Mouse (Mus musculus) lung, embryonic 14.5 days (tissue): ENCODE data around the gene Nln. TPM values are rescaled to one million over a fixed set of nuclear protein-coding genes. Genes with fewer than 3 reads are reported as not detected.

Experiments
- ATAC-seq: fragments of 200-750 bp; cut with Nextera tagmentation; 2 replicates; pipeline ENCODE4 v1.8.0; 2017; ENCODE audit warnings: mild to moderate bottlenecking, moderate TSS enrichment, moderate library complexity; ENCODE audit not compliant: insufficient read depth
- DNase-seq: peaks from one replicate; pipeline ENCODE4 v3.0.0-alpha.2; 2015
- H3K27ac ChIP-seq: fragments of 300-500 bp; sonication (generic); 2 replicates; pipeline ENCODE4 v1.5.1; 2014; ENCODE audit warnings: low read depth, mild to moderate bottlenecking, moderate library complexity
- H3K27me3 ChIP-seq: fragments of 300-500 bp; sonication (generic); 2 replicates; pipeline ENCODE4 v1.6.1; 2014; ENCODE audit warnings: low read length, control low read depth; ENCODE audit not compliant: insufficient read depth
- H3K36me3 ChIP-seq: fragments of 300-500 bp; sonication (generic); 2 replicates; pipeline ENCODE4 v1.6.1; 2014; ENCODE audit warnings: control low read depth; ENCODE audit not compliant: insufficient read depth
- H3K4me1 ChIP-seq: fragments of 300-500 bp; sonication (generic); 2 replicates; pipeline ENCODE4 v1.6.1; 2014; ENCODE audit warnings: antibody characterized with exemption, control low read depth; ENCODE audit not compliant: insufficient read depth
- H3K4me2 ChIP-seq: fragments of 300-500 bp; sonication (generic); 2 replicates; pipeline ENCODE4 v1.6.1; 2014; ENCODE audit warnings: mild to moderate bottlenecking
- H3K4me3 ChIP-seq: fragments of 300-500 bp; sonication (generic); 2 replicates; pipeline ENCODE4 v1.5.1; 2014; ENCODE audit warnings: low read depth, low read length
- H3K9ac ChIP-seq: fragments of 300-500 bp; sonication (generic); 2 replicates; pipeline ENCODE4 v1.6.1; 2014
- H3K9me3 ChIP-seq: fragments of 300-500 bp; sonication (generic); 2 replicates; pipeline ENCODE4 v1.6.1; 2016; ENCODE audit warnings: low read depth, low read length, control low read depth
- CTCF ChIP-seq: IDR thresholded peaks from 2 replicates; pipeline ENCODE4 v1.5.1; 2016; ENCODE audit warnings: antibody characterized with exemption, low read depth
- WGBS: fragments of 180-500 bp; shearing (Covaris S2); extraction: QIAGEN DNeasy Blood & Tissue Kit; methylation state at CpG from one replicate; pipeline ENCODE4 v1.1.7; 2014; 5-methylcytosine and 5-hydroxymethylcytosine counted together
- polyA plus RNA-seq: library from polyadenylated mRNA; unstranded; fragments of >200 nt; fragmentation: Nextera tagmentation; extraction: Ambion mirVana; gene quantifications from 2 replicates; pipeline ENCODE4 v1.2.1, GENCODE M21; 2014

The Nln gene
- polyA plus RNA-seq, 1 experiment from 2014 or later: 24.8 TPM

DNA sequence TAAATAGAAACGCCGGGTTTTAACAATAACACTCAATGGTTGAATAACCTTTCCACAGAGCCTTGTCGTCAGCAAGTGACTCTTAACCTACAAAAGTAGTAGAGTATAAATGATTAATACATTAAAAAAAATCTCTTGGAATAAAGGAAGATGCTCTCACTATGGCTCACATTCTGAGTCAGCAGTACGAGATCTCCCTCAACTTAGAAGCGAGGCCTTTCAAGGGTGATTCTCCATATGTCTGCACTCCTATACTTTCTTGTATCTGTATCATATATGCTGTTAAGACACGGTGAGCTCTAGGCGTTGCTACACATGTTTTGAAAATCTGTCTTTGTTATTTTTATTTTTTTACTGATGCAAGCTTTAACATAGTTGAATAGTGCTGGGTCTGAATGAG, 1.1 kb upstream of the Nln start:
- no peak for DNase-seq
- no peak for ATAC-seq
- no peak for TF ChIP-seq CTCF
- WGBS: 41% methylated on average over 7 of the region's 7 CpGs
- no peaks in the 10 kb centered on the region for H3K27me3 ChIP-seq
- no peaks in the 10 kb centered on the region for H3K9me3 ChIP-seq
- peak overlapping the region; percentile 80 for H3K4me3 ChIP-seq
- H3K4me1 ChIP-seq: no peaks in the 10 kb centered on the region
- no peak overlapping the region for H3K27ac ChIP-seq
- peak overlapping the region; percentile 72 for H3K9ac ChIP-seq
- no peaks in the 10 kb centered on the region for H3K36me3 ChIP-seq
- peak overlapping the region; percentile 82 for H3K4me2 ChIP-seq

DNA sequence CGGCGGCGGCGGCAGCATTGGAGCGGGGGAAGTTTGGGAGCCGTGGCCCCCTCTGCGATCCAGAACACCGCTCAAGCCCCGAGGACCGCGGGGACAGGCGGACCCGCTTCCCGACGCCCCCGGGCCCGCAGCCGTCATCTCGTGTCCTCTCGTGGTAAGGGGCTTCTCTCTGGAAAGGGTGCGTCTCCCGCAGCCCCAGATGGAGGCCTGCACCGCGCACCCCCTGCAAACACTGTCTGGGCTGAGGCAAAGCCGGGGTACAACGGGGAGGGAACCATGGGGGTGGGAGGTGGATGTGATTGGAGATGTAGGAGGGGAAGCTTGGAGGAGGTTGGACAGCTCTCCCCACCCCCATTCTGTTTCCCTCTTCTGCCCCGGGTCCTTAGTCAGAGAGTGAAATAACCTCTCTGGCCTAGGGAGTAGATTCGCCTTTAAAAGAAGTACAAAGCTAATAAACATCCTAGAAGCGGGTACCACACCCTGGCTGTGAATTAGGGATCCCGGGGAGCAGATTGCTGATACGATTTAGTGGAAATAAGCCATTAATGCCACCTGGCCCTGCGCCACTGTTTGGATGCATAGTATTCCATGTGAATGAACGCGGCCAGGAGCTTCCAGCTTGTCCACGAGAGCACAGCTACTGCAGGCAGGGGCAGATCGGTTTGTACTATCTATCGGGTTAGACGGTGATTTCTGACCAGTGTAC, 555 bp upstream of the Nln start:
- no peaks in the 10 kb centered on the region for H3K9me3 ChIP-seq
- WGBS: 1% methylated on average over 37 of the region's 38 CpGs
- ATAC-seq: peak; percentile 84

DNA sequence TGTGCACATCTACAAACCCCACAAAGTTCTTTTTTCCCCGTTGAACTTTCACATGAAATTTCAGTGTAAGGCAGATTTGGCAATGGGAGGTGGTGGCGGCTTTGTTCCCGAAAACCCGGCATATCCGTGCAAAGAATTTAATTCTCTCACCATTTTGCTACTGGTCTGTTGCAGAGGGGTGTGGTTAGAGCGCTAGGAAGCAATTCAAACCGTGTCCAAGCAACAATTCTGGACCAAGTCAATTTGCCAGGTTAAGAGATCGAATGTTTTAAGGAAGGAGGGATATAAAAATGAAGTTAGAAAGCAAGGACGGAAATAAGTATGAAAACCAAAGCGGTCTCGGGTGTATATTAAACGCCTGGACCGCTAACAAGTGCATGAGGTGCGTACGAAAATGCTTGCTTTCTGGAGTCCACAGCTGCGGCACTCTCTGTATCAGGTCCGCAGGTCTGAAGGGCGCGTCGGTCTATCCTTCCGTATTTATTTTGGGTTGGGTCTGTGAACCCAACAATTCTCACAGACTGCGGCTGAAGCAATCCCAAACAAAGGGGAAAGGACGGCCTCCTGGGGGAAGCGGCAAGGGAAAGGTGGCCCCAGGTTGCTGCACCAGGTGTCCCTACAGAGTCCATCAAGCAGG, 645 bp downstream of the Nln start:
- Histone ChIP-seq H3K4me2 (peak overlapping the region; percentile 82), H3K4me3 (peak overlapping the region; percentile 80), H3K9me3 (no peaks in the 10 kb centered on the region), H3K27me3 (no peaks in the 10 kb centered on the region), H3K36me3 (no peaks in the 10 kb centered on the region), H3K9ac (peak overlapping the region; percentile 72), H3K4me1 (no peaks in the 10 kb centered on the region), H3K27ac (peak overlapping the region; percentile 72; the same call in 1 of the 2 replicates)
- ATAC-seq (no peak; the same call in 1 of the 2 replicates), DNase-seq (peak; percentile 48)
- 1% methylated on average over 24 of the region's 24 CpGs for WGBS
- no peak for TF ChIP-seq CTCF

More for the DNA sequence above, 555 bp upstream of the Nln start:
- peak overlapping the region; percentile 80 for H3K4me3 ChIP-seq
- TF ChIP-seq CTCF: no peak
- no peaks in the 10 kb centered on the region for H3K27me3 ChIP-seq
- peak overlapping the region; percentile 72 for H3K9ac ChIP-seq
- H3K4me2 ChIP-seq: peak overlapping the region; percentile 82
- no peaks in the 10 kb centered on the region for H3K36me3 ChIP-seq
- no peaks in the 10 kb centered on the region for H3K4me1 ChIP-seq
- DNase-seq: peak; percentile 71
- no peak overlapping the region for H3K27ac ChIP-seq

DNA sequence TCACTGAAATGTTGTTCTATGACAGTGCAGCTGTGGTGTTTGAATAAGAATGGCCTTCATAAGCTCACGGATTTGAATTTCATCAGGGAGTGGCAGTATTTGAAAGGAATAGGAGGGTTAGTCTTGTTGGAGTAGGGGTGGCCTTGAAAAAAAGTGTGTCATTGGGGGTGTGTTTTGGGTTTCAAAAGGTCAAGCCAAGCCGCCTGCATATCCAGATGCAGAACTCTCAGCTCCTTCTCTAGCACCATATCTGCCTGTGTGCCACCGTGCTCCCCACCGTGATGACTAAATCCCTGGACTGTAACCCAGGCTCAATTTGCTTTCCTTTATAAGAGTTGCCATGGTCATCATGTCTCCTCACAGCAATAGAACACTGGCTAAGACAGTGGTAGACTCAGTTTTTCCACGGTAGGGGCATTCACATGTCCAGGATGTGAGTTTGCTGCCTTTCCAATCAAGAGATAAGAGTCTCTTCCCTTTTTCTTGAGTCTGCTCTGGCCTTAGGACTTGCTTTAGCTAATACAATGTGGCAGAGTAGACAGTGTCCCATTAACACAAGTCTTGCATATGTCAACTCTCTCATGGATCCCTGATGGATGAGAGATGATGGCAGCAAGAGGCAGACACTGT, 7.7 kb downstream of the Nln start:
- Histone ChIP-seq H3K9me3 (no peaks in the 10 kb centered on the region), H3K9ac (no peak overlapping the region), H3K36me3 (no peaks in the 10 kb centered on the region), H3K4me3 (no peak overlapping the region), H3K27ac (no peak overlapping the region), H3K27me3 (no peaks in the 10 kb centered on the region), H3K4me2 (no peak overlapping the region), H3K4me1 (peaks cover 5% of the 10 kb centered on the region)
- 84% methylated on average over 5 of the region's 5 CpGs for WGBS
- no peak for TF ChIP-seq CTCF
- DNase-seq: no peak
- no peak for ATAC-seq

DNA sequence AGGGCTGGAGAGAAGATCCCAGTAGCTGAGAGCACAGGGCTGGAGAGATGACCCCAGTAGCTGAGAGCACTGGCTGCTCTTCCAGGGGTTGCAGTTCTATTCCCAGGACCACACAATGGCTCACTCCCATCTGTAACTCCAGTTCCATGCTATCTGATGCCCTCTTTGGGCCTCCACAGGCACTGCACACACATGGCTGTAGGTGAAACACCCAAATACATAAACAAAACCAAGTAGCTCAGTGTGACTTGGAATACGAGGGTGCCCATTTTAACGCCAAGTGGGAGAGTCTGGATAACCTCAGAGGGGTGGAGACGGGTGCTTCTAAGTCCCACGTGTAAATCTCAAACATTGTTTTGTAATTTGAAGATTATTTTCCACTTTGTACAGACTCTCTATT, 9.0 kb downstream of the Nln start:
- WGBS: 81% methylated on average over 4 of the region's 4 CpGs
- Histone ChIP-seq H3K27me3 (no peaks in the 10 kb centered on the region), H3K9me3 (no peaks in the 10 kb centered on the region), H3K36me3 (no peaks in the 10 kb centered on the region), H3K4me1 (peaks cover 7% of the 10 kb centered on the region), H3K9ac (no peak overlapping the region), H3K4me2 (no peak overlapping the region), H3K27ac (no peak overlapping the region), H3K4me3 (no peak overlapping the region)
- ATAC-seq: no peak
- DNase-seq: no peak
- TF ChIP-seq CTCF: no peak

DNA sequence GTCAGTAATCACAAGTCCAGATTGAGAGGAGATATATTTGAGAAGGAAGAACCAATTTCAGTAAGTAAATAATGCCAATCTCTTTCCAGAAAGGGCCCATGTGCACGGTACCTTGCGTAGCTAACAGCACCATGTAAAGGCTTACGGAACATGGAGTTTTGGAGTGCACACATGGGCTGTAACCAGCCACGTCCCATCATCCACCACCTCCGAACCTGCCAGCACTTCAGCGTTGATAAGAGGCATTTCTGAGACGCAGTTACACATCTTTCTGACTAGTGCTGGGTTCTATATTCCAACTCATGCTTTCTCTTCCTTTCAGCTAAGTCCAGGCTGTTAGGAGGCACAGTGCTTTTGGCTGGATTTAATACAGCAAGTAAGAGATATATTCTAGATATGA, 12.2 kb downstream of the Nln start:
- Histone ChIP-seq H3K4me3 (no peak overlapping the region), H3K27ac (no peak overlapping the region), H3K27me3 (no peaks in the 10 kb centered on the region), H3K9ac (0 out of 2 replicates have a peak overlapping the region, but pooled peaks have one; percentile 6), H3K4me1 (peaks cover 7% of the 10 kb centered on the region), H3K9me3 (no peaks in the 10 kb centered on the region), H3K4me2 (0 out of 2 replicates have a peak overlapping the region, but pooled peaks have one; percentile 10), H3K36me3 (0 out of 2 replicates have a peak, but pooled peaks cover 2% of the 10 kb centered on the region)
- DNase-seq (peak; percentile 79), ATAC-seq (peak; percentile 68)
- WGBS: 46% methylated on average over 7 of the region's 7 CpGs
- TF ChIP-seq CTCF: no peak

DNA sequence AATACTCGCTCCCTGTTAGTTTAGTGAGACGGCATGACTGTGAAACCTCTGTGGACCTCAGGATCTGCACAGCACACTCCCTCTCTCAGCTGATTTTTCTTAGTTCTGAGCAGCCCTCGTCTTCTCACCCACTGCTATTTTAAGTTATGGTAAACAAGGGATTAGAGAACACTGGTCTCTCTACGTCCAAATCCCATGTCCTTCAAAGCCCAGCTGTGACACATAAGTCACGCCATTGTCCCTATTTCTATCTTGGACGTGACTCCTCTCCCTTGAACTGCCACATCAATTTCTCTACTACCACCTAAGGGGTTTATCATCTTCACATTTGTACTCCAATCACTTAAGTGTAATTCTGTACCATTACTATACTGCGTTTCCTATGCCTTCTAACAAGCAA, 13.5 kb downstream of the Nln start:
- Histone ChIP-seq H3K36me3 (0 out of 2 replicates have a peak, but pooled peaks cover 2% of the 10 kb centered on the region), H3K4me2 (no peak overlapping the region), H3K4me1 (peaks cover 7% of the 10 kb centered on the region), H3K9me3 (no peaks in the 10 kb centered on the region), H3K27ac (no peak overlapping the region), H3K4me3 (no peak overlapping the region), H3K9ac (no peak overlapping the region), H3K27me3 (no peaks in the 10 kb centered on the region)
- no peak for TF ChIP-seq CTCF
- 36% methylated on average over 7 of the region's 7 CpGs for WGBS
- ATAC-seq (peak; percentile 50), DNase-seq (peak; percentile 76)
